Comparison of ENCODE assay signal across 13 mouse cellular contexts in genomic region chr4:116217046-116217445, GRCm38 (mm10). TPM values are rescaled to one million over a fixed set of nuclear protein-coding genes. Genes with fewer than 3 reads are reported as not detected.
DNase-seq lines count a peak whose midpoint lies in the region; ATAC-seq and TF ChIP-seq lines count a peak whose summit lies in the region.
"Had no signal": no experiment of that assay in that cellular context is flagged by ENCODE, and none has a peak within 500 bp of the region (broad histone marks: within the 10 kb centered on the region; RNA-seq: fewer than 3 reads in every experiment).

No protein-coding gene starts in this region.

- peak; percentile 45 for DNase-seq in embryonic facial prominence, embryonic 14.5 days (ENCODE audit: low spot score)
- no peak for DNase-seq in embryonic facial prominence, embryonic 10.5 days (ENCODE audit: low spot score)
- peak; percentile 27 to 29 for DNase-seq in layer of hippocampus, adult 2 months (ENCODE audit: low spot score in 2 of 2)
- DNase-seq in layer of hippocampus, adult 11-12 months (ENCODE audit: low spot score): no peak
- peak; percentile 53 for DNase-seq in MN1 (ENCODE audit: low spot score)
- DNase-seq in cerebellum, adult 8-10 months: peak; percentile 73
- DNase-seq in gastrocnemius, postnatal 36 days: no peak
- no peak for DNase-seq in thymus, postnatal 4 days
- DNase-seq: gastrocnemius, postnatal 25 days had no signal

- H3K4me1 ChIP-seq in embryonic facial prominence, embryonic 14.5 days (ENCODE audit: control insufficient read depth, insufficient read depth, low read length): no peaks in the 10 kb centered on the region
- peaks cover 12% of the 10 kb centered on the region for H3K4me1 ChIP-seq in embryonic facial prominence, embryonic 10.5 days

- no peaks in the 10 kb centered on the region for H3K36me3 ChIP-seq in embryonic facial prominence, embryonic 14.5 days (ENCODE audit: control insufficient read depth, insufficient read depth, low read length)
- no peaks in the 10 kb centered on the region for H3K36me3 ChIP-seq in embryonic facial prominence, embryonic 10.5 days (replicated peaks)
- H3K36me3 ChIP-seq: lung, embryonic 15.5 days; midbrain, embryonic 13.5 days had no signal

- intact Hi-C loops in gastrocnemius, postnatal 36 days (cut with DNase I): loop anchor here (5.0 kb wide), 1 partner anchor 40 kb away; no protein-coding TSS in a partner anchor

- no peak overlapping the region for H3K27ac ChIP-seq in embryonic facial prominence, embryonic 14.5 days (replicated peaks; ENCODE audit: low read depth, low read length)
- no peak overlapping the region for H3K27ac ChIP-seq in embryonic facial prominence, embryonic 10.5 days (replicated peaks)
- H3K27ac ChIP-seq in layer of hippocampus, adult 2 months: peak overlapping the region; percentile 67; the same call in 1 of the 2 replicates
- H3K27ac ChIP-seq: left cerebral cortex, adult 2 months; lung, embryonic 15.5 days; midbrain, embryonic 13.5 days had no signal

- 28% methylated on average over 2 of the region's 2 CpGs for WGBS in embryonic facial prominence, embryonic 14.5 days
- 56% methylated on average over 2 of the region's 2 CpGs for WGBS in embryonic facial prominence, embryonic 10.5 days

- no peak for TF ChIP-seq CTCF in layer of hippocampus, adult 2 months (conservative IDR thresholded peaks at IDR 0.05)

- ATAC-seq in embryonic facial prominence, embryonic 14.5 days (ENCODE audit: low read depth): no peak
- ATAC-seq: intestine, embryonic 16.5 days; midbrain, embryonic 13.5 days had no signal

- no peaks in the 10 kb centered on the region for H3K9me3 ChIP-seq in embryonic facial prominence, embryonic 14.5 days (ENCODE audit: control insufficient read depth, low read length)
- H3K9me3 ChIP-seq in embryonic facial prominence, embryonic 10.5 days: no peaks in the 10 kb centered on the region
- H3K9me3 ChIP-seq: lung, embryonic 15.5 days; midbrain, embryonic 13.5 days had no signal

- no peak overlapping the region for H3K4me2 ChIP-seq in embryonic facial prominence, embryonic 14.5 days (ENCODE audit: low read depth, low read length)
- H3K4me2 ChIP-seq: lung, embryonic 15.5 days; midbrain, embryonic 13.5 days had no signal

- H3K4me3 ChIP-seq in embryonic facial prominence, embryonic 14.5 days (ENCODE audit: low read depth, low read length): no peak overlapping the region
- no peak overlapping the region for H3K4me3 ChIP-seq in embryonic facial prominence, embryonic 10.5 days
- H3K4me3 ChIP-seq in layer of hippocampus, adult 2 months: no peak overlapping the region
- H3K4me3 ChIP-seq: left cerebral cortex, adult 2 months; lung, embryonic 15.5 days; midbrain, embryonic 13.5 days had no signal

- H3K27me3 ChIP-seq in embryonic facial prominence, embryonic 14.5 days (replicated peaks; ENCODE audit: control insufficient read depth, insufficient read depth, low read length): no peaks in the 10 kb centered on the region
- no peaks in the 10 kb centered on the region for H3K27me3 ChIP-seq in embryonic facial prominence, embryonic 10.5 days (replicated peaks; ENCODE audit: low read depth, poor library complexity, severe bottlenecking)
- H3K27me3 ChIP-seq: lung, embryonic 15.5 days; midbrain, embryonic 13.5 days had no signal

- H3K9ac ChIP-seq in embryonic facial prominence, embryonic 14.5 days (ENCODE audit: low read depth, low read length): no peak overlapping the region
- H3K9ac ChIP-seq: lung, embryonic 15.5 days; midbrain, embryonic 13.5 days had no signal

RNA-seq across cellular contexts. Expression of gene Pik3r3, which starts 4.4 kb away (rescaled TPM):
- polyA plus RNA-seq in embryonic facial prominence, embryonic 14.5 days (2014; fragmentation: Nextera tagmentation; extraction: Ambion mirVana): 15.5 and 17.0 TPM in 2 replicates
- 43.7 and 45.7 TPM in 2 replicates for polyA plus RNA-seq in embryonic facial prominence, embryonic 10.5 days (2016; fragmentation: Nextera tagmentation; extraction: Ambion mirVana)
- 10 to 100 TPM; 31.3 to 33.8 TPM for total RNA-seq in layer of hippocampus, adult 2 months (2021)
- total RNA-seq in gastrocnemius, postnatal 36 days (2021): 1 to 10 TPM; 4.3 to 5.4 TPM

RNA-seq across cellular contexts. Expression of gene Gm49337, which starts 43.9 kb away (rescaled TPM):
- not detected in 2 replicates for polyA plus RNA-seq in embryonic facial prominence, embryonic 14.5 days (2014; fragmentation: Nextera tagmentation; extraction: Ambion mirVana)
- polyA plus RNA-seq in embryonic facial prominence, embryonic 10.5 days (2016; fragmentation: Nextera tagmentation; extraction: Ambion mirVana): not detected in 2 replicates
- total RNA-seq in layer of hippocampus, adult 2 months (2021): 1 to 10 TPM in 1 of 2 experiments, not detected in 1; 3.2 TPM
- under 1 TPM in 1 of 2 experiments, not detected in 1; 0.59 TPM for total RNA-seq in gastrocnemius, postnatal 36 days (2021)
- polyA plus RNA-seq: intestine, embryonic 16.5 days; lung, embryonic 15.5 days; midbrain, embryonic 13.5 days had no signal

RNA-seq across cellular contexts. Expression of gene 1700042G07Rik, which starts 43.9 kb away (rescaled TPM):
- not detected in 2 replicates for polyA plus RNA-seq in embryonic facial prominence, embryonic 14.5 days (2014; fragmentation: Nextera tagmentation; extraction: Ambion mirVana)
- not detected in 2 replicates for polyA plus RNA-seq in embryonic facial prominence, embryonic 10.5 days (2016; fragmentation: Nextera tagmentation; extraction: Ambion mirVana)
- total RNA-seq in layer of hippocampus, adult 2 months (2021): not detected
- not detected for total RNA-seq in gastrocnemius, postnatal 36 days (2021)
- total RNA-seq: gastrocnemius, postnatal 25 days; left cerebral cortex, adult 2 months had no signal
- polyA plus RNA-seq: intestine, embryonic 16.5 days; lung, embryonic 15.5 days; midbrain, embryonic 13.5 days had no signal

RNA-seq across cellular contexts. Expression of gene Tspan1, which starts 49.6 kb away (rescaled TPM):
- polyA plus RNA-seq in embryonic facial prominence, embryonic 14.5 days (2014; fragmentation: Nextera tagmentation; extraction: Ambion mirVana): 1.7 and 4.0 TPM in 2 replicates
- polyA plus RNA-seq in embryonic facial prominence, embryonic 10.5 days (2016; fragmentation: Nextera tagmentation; extraction: Ambion mirVana): 0.11 and 0.24 TPM in 2 replicates
- under 1 TPM in 1 of 2 experiments, not detected in 1; 0.33 TPM for total RNA-seq in layer of hippocampus, adult 2 months (2021)
- not detected for total RNA-seq in gastrocnemius, postnatal 36 days (2021)
- total RNA-seq: gastrocnemius, postnatal 25 days; left cerebral cortex, adult 2 months had no signal

Comparison
In these comparisons a context has a peak if more than half of its experiments do, and no peak if none do; other contexts are left out.
1. DNase-seq: peak in embryonic facial prominence, embryonic 14.5 days (single experiment), layer of hippocampus, adult 2 months (2 of 2), MN1 (single experiment) and cerebellum, adult 8-10 months (single experiment); none in embryonic facial prominence, embryonic 10.5 days (single experiment), layer of hippocampus, adult 11-12 months (single experiment), gastrocnemius, postnatal 36 days (0 of 2) and thymus, postnatal 4 days (single experiment).
2. RNA of gene Pik3r3, which starts 4.4 kb away (total RNA-seq): 31.3 to 33.8 TPM in layer of hippocampus, adult 2 months; 4.3 to 5.4 TPM in gastrocnemius, postnatal 36 days; every median in the first group is over 4 times any median in the second.